16 mouse cellular contexts compared by ENCODE assay signal in genomic region chr5:35020410-35021241, GRCm38 (mm10). TPM values are rescaled to one million over a fixed set of nuclear protein-coding genes. Genes with fewer than 3 reads are reported as not detected.
DNase-seq lines count a peak whose midpoint lies in the region; ATAC-seq and TF ChIP-seq lines count a peak whose summit lies in the region.
"Had no signal": no experiment of that assay in that cellular context is flagged by ENCODE, and none has a peak within 500 bp of the region (broad histone marks: within the 10 kb centered on the region; RNA-seq: fewer than 3 reads in every experiment).

No protein-coding gene starts in this region.

- H3K4me3 ChIP-seq in forebrain, embryonic 14.5 days (ENCODE audit: low read depth, low read length) = no peak overlapping the region
- H3K4me3 ChIP-seq in forebrain, embryonic 10.5 days = no peak overlapping the region
- H3K4me3 ChIP-seq in hindbrain, embryonic 13.5 days = no peak overlapping the region
- no peak overlapping the region for H3K4me3 ChIP-seq in hindbrain, postnatal 0 days (ENCODE audit: low read length)
- no peak overlapping the region for H3K4me3 ChIP-seq in lung, embryonic 16.5 days (ENCODE audit: low read length)
- H3K4me3 ChIP-seq: erythroblast, embryonic 14.5 days; liver, embryonic 13.5 days had no signal

- H3K27me3 ChIP-seq in forebrain, embryonic 14.5 days (replicated peaks; ENCODE audit: control insufficient read depth, insufficient read depth, low read length) = no peaks in the 10 kb centered on the region
- no peaks in the 10 kb centered on the region for H3K27me3 ChIP-seq in forebrain, embryonic 10.5 days (ENCODE audit: poor library complexity, severe bottlenecking)
- H3K27me3 ChIP-seq in hindbrain, embryonic 13.5 days = no peaks in the 10 kb centered on the region
- H3K27me3 ChIP-seq in hindbrain, postnatal 0 days (ENCODE audit: insufficient read depth, low read length) = no peaks in the 10 kb centered on the region
- no peaks in the 10 kb centered on the region for H3K27me3 ChIP-seq in lung, embryonic 16.5 days (ENCODE audit: control insufficient read depth, insufficient read depth, low read depth, low read length)
- H3K27me3 ChIP-seq: liver, embryonic 13.5 days had no signal

- 0 out of 2 replicates have a peak overlapping the region, but pooled peaks have one; percentile 17 for H3K27ac ChIP-seq in forebrain, embryonic 14.5 days (ENCODE audit: low read depth, low read length)
- no peak overlapping the region for H3K27ac ChIP-seq in forebrain, embryonic 10.5 days
- peak overlapping the region; percentile 40; the same call in 1 of the 2 replicates for H3K27ac ChIP-seq in hindbrain, embryonic 13.5 days
- H3K27ac ChIP-seq in hindbrain, postnatal 0 days = no peak overlapping the region
- peak overlapping the region; percentile 85 for H3K27ac ChIP-seq in lung, embryonic 16.5 days (ENCODE audit: low read length)
- H3K27ac ChIP-seq: liver, embryonic 13.5 days had no signal

- peaks cover 41% of the 10 kb centered on the region; the same call in 1 of the 2 replicates for H3K36me3 ChIP-seq in forebrain, embryonic 14.5 days (ENCODE audit: control insufficient read depth, insufficient read depth, low read length)
- H3K36me3 ChIP-seq in forebrain, embryonic 10.5 days (replicated peaks) = peaks cover 79% of the 10 kb centered on the region
- H3K36me3 ChIP-seq in hindbrain, embryonic 13.5 days = peaks cover 40% of the 10 kb centered on the region
- H3K36me3 ChIP-seq in hindbrain, postnatal 0 days (ENCODE audit: insufficient read depth, low read length) = peaks cover 18% of the 10 kb centered on the region; the same call in 1 of the 2 replicates
- peaks cover 7% of the 10 kb centered on the region; the same call in 1 of the 2 replicates for H3K36me3 ChIP-seq in lung, embryonic 16.5 days (ENCODE audit: control insufficient read depth, insufficient read depth, low read length)

- intact Hi-C loops in gastrocnemius, postnatal 14 days (cut with DNase I; ENCODE audit: low total_unique reads) = no loop called here

- no peak overlapping the region for H3K4me2 ChIP-seq in forebrain, embryonic 14.5 days (ENCODE audit: low read length)
- no peak overlapping the region for H3K4me2 ChIP-seq in hindbrain, embryonic 13.5 days
- no peak overlapping the region for H3K4me2 ChIP-seq in hindbrain, postnatal 0 days (ENCODE audit: low read depth, low read length)
- no peak overlapping the region for H3K4me2 ChIP-seq in lung, embryonic 16.5 days (ENCODE audit: low read depth, low read length)
- H3K4me2 ChIP-seq: liver, embryonic 13.5 days had no signal

- 84% methylated on average over 9 of the region's 9 CpGs for WGBS in forebrain, embryonic 14.5 days
- WGBS in forebrain, embryonic 10.5 days = 88% methylated on average over 9 of the region's 9 CpGs
- 89% methylated on average over 9 of the region's 9 CpGs for WGBS in hindbrain, embryonic 13.5 days
- WGBS in hindbrain, postnatal 0 days = 71% methylated on average over 9 of the region's 9 CpGs
- WGBS in lung, embryonic 16.5 days = 53% methylated on average over 9 of the region's 9 CpGs

- no peak for TF ChIP-seq CTCF in hindbrain, postnatal 0 days (IDR thresholded peaks at IDR 0.05; ENCODE audit: low read depth)

- ATAC-seq in forebrain, embryonic 14.5 days = no peak
- no peak for ATAC-seq in hindbrain, embryonic 13.5 days (ENCODE audit: low FRiP score)
- ATAC-seq in hindbrain, postnatal 0 days = no peak
- peak; percentile 77 for ATAC-seq in lung, embryonic 16.5 days (ENCODE audit: low read depth)

- no peaks in the 10 kb centered on the region for H3K4me1 ChIP-seq in forebrain, embryonic 14.5 days (ENCODE audit: control insufficient read depth, insufficient read depth, low read length)
- H3K4me1 ChIP-seq in forebrain, embryonic 10.5 days = peaks cover 16% of the 10 kb centered on the region
- peaks cover 43% of the 10 kb centered on the region for H3K4me1 ChIP-seq in hindbrain, embryonic 13.5 days (replicated peaks)
- no peaks in the 10 kb centered on the region; the same call in 1 of the 2 replicates for H3K4me1 ChIP-seq in hindbrain, postnatal 0 days (ENCODE audit: insufficient read depth, low read length)
- peaks cover 11% of the 10 kb centered on the region for H3K4me1 ChIP-seq in lung, embryonic 16.5 days (replicated peaks; ENCODE audit: control insufficient read depth, insufficient read depth, low read length)

- DNase-seq in forebrain, embryonic 14.5 days (ENCODE audit: low spot score) = no peak
- DNase-seq in forebrain, embryonic 10.5 days (ENCODE audit: extremely low spot score, low spot score) = no peak
- DNase-seq in hindbrain, postnatal 0 days (ENCODE audit: low spot score) = no peak
- DNase-seq in lung, postnatal 14 days = no peak
- DNase-seq in yolk sac, embryonic 10.5 days (ENCODE audit: low spot score) = peak; percentile 48
- no peak for DNase-seq in gastrocnemius, postnatal 14 days
- DNase-seq: adrenal gland, postnatal 36 days; cerebellum, adult 11 months; heart, postnatal 14 days; kidney, adult 18-20 months; kidney, postnatal 36 days; liver, embryonic 13.5 days had no signal

- no peaks in the 10 kb centered on the region for H3K9me3 ChIP-seq in forebrain, embryonic 14.5 days (replicated peaks; ENCODE audit: control insufficient read depth, low read length)
- H3K9me3 ChIP-seq in forebrain, embryonic 10.5 days = no peaks in the 10 kb centered on the region
- H3K9me3 ChIP-seq in hindbrain, embryonic 13.5 days = no peaks in the 10 kb centered on the region
- no peaks in the 10 kb centered on the region for H3K9me3 ChIP-seq in hindbrain, postnatal 0 days (ENCODE audit: low read length)
- H3K9me3 ChIP-seq in lung, embryonic 16.5 days (ENCODE audit: control insufficient read depth, low read length) = no peaks in the 10 kb centered on the region
- H3K9me3 ChIP-seq: liver, embryonic 13.5 days had no signal

- no peak overlapping the region for H3K9ac ChIP-seq in forebrain, embryonic 14.5 days (ENCODE audit: low read length)
- H3K9ac ChIP-seq in hindbrain, embryonic 13.5 days = no peak overlapping the region
- H3K9ac ChIP-seq in hindbrain, postnatal 0 days (replicated peaks; ENCODE audit: low read length) = no peak overlapping the region
- H3K9ac ChIP-seq in lung, embryonic 16.5 days (ENCODE audit: low read length) = peak overlapping the region; percentile 7; the same call in 1 of the 2 replicates
- H3K9ac ChIP-seq: liver, embryonic 13.5 days had no signal

RNA-seq across cellular contexts. Expression of gene Hgfac, which starts 20.7 kb away (rescaled TPM):
- 0.72 TPM in 1 of 2 replicates, not detected in the other for polyA plus RNA-seq in forebrain, embryonic 14.5 days (2014; fragmentation: Nextera tagmentation; extraction: Ambion mirVana)
- polyA plus RNA-seq in forebrain, embryonic 10.5 days (2016; fragmentation: Nextera tagmentation; extraction: Ambion mirVana) = 0.12 and 0.79 TPM in 2 replicates
- 0.47 TPM in 2 replicates for polyA plus RNA-seq in hindbrain, embryonic 13.5 days (2015; fragmentation: Nextera tagmentation; extraction: Ambion mirVana)
- total RNA-seq in hindbrain, postnatal 0 days (2014; rRNA removed) = 0.78 and 1.4 TPM in 2 replicates
- polyA plus RNA-seq in hindbrain, postnatal 0 days (2015; fragmentation: Nextera tagmentation; extraction: Ambion mirVana) = not detected in 2 replicates
- polyA plus RNA-seq in lung, embryonic 16.5 days (2015; fragmentation: Nextera tagmentation; extraction: Ambion mirVana) = 0.84 and 3.2 TPM in 2 replicates
- under 1 TPM; 0.42 to 0.45 TPM for total RNA-seq in gastrocnemius, postnatal 14 days (2021)

RNA-seq across cellular contexts. Expression of gene Dok7, which starts 35.9 kb away (rescaled TPM):
- polyA plus RNA-seq in forebrain, embryonic 14.5 days (2014; fragmentation: Nextera tagmentation; extraction: Ambion mirVana) = 2.7 and 3.2 TPM in 2 replicates
- 0.12 and 0.38 TPM in 2 replicates for polyA plus RNA-seq in forebrain, embryonic 10.5 days (2016; fragmentation: Nextera tagmentation; extraction: Ambion mirVana)
- polyA plus RNA-seq in hindbrain, embryonic 13.5 days (2015; fragmentation: Nextera tagmentation; extraction: Ambion mirVana) = 3.9 and 4.9 TPM in 2 replicates
- 24.5 and 26.9 TPM in 2 replicates for total RNA-seq in hindbrain, postnatal 0 days (2014; rRNA removed)
- polyA plus RNA-seq in hindbrain, postnatal 0 days (2015; fragmentation: Nextera tagmentation; extraction: Ambion mirVana) = 10.9 and 11.6 TPM in 2 replicates
- polyA plus RNA-seq in lung, embryonic 16.5 days (2015; fragmentation: Nextera tagmentation; extraction: Ambion mirVana) = 2.5 TPM in 2 replicates
- total RNA-seq in gastrocnemius, postnatal 14 days (2021) = 10 to 100 TPM; 30.0 to 33.3 TPM
- total RNA-seq: megakaryocyte-erythroid progenitor cell, adult 5-6 weeks had no signal
- polyA plus RNA-seq: erythroblast, embryonic 14.5 days had no signal

Comparison
In these comparisons a context has a peak if more than half of its experiments do, and no peak if none do; other contexts are left out.
1. H3K27ac ChIP-seq: peak in forebrain, embryonic 14.5 days (single experiment), hindbrain, embryonic 13.5 days (single experiment) and lung, embryonic 16.5 days (single experiment); none in forebrain, embryonic 10.5 days (single experiment) and hindbrain, postnatal 0 days (single experiment).